Mouse (Mus musculus) limb, embryonic 15.5 days (tissue): ENCODE data around the gene Gm13083. TPM values are rescaled to one million over a fixed set of nuclear protein-coding genes. Genes with fewer than 3 reads are reported as not detected.
"Not testable (repeated sequence)": the region's sequence is repeated elsewhere in the genome, so short reads cannot be mapped to it uniquely, and the experiment has no call there.

ENCODE experiments used
- ATAC-seq: fragments of 200-750 bp; cut with Nextera tagmentation; 2 replicates; pipeline ENCODE4 v1.8.0; 2017; ENCODE audit warnings: low read depth, moderate TSS enrichment; ENCODE audit not compliant: insufficient number of reproducible peaks, low FRiP score, low TSS enrichment
- H3K27ac ChIP-seq: fragments of 300-500 bp; sonication (generic); 2 replicates; pipeline ENCODE4 v1.5.1; 2015; ENCODE audit warnings: moderate library complexity, mild to moderate bottlenecking, inconsistent platforms
- H3K27me3 ChIP-seq: fragments of 300-500 bp; sonication (generic); 2 replicates; pipeline ENCODE4 v1.6.1; 2015; ENCODE audit warnings: inconsistent platforms
- H3K36me3 ChIP-seq: fragments of 300-500 bp; sonication (generic); 2 replicates; pipeline ENCODE4 v1.6.1; 2015; ENCODE audit warnings: inconsistent platforms
- H3K4me1 ChIP-seq: fragments of 300-500 bp; sonication (generic); 2 replicates; pipeline ENCODE4 v1.6.1; 2015; ENCODE audit warnings: inconsistent platforms
- H3K4me2 ChIP-seq: fragments of 300-500 bp; sonication (generic); 2 replicates; pipeline ENCODE4 v1.6.1; 2015; ENCODE audit warnings: mild to moderate bottlenecking, inconsistent platforms
- H3K4me3 ChIP-seq: fragments of 300-500 bp; sonication (generic); 2 replicates; pipeline ENCODE4 v1.5.1; 2015; ENCODE audit warnings: mild to moderate bottlenecking, inconsistent platforms
- H3K9ac ChIP-seq: fragments of 300-500 bp; sonication (generic); 2 replicates; pipeline ENCODE4 v1.6.1; 2015; ENCODE audit warnings: inconsistent platforms
- H3K9me3 ChIP-seq: fragments of 300-500 bp; sonication (generic); 2 replicates; pipeline ENCODE4 v1.6.1; 2016; ENCODE audit warnings: inconsistent platforms
- WGBS: fragments of 180-500 bp; shearing (Covaris S2); methylation state at CpG from one replicate; pipeline ENCODE4 v1.1.7; 2015; 5-methylcytosine and 5-hydroxymethylcytosine counted together
- polyA plus RNA-seq: library from polyadenylated mRNA; unstranded; fragments of >200 nt; fragmentation: Nextera tagmentation; extraction: Ambion mirVana; gene quantifications from 2 replicates; pipeline ENCODE4 v1.2.1, GENCODE M21; 2015

Gm13083 gene
- polyA plus RNA-seq: not detected in 2 replicates

DNA sequence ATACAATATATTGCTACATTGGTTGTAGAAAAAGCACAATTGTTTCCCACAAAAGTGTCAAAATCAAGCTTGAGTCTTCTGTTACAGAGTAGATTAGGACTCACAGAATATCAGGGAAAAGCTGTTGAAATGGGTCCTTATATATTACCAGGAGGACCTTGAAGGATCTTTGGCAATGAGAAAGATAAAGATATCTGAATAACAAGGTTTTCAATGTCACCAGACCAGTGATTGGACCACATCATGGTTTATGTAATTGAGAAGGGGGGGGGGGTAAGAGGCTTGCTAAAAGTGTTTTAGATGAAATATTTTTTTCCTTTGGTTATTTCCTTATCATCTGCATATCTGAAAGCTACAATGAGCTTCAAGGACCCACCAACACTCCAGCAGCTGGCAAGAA lies at the start of gene Gm13083:
TSS of gene Gm13083 (plus strand) at position 301 of the 400 bp plus-strand sequence.
- not testable (repeated sequence) for H3K4me2 ChIP-seq, H3K9ac ChIP-seq, H3K4me3 ChIP-seq, ATAC-seq, H3K27me3 ChIP-seq, H3K36me3 ChIP-seq, H3K9me3 ChIP-seq, H3K4me1 ChIP-seq, H3K27ac ChIP-seq

DNA sequence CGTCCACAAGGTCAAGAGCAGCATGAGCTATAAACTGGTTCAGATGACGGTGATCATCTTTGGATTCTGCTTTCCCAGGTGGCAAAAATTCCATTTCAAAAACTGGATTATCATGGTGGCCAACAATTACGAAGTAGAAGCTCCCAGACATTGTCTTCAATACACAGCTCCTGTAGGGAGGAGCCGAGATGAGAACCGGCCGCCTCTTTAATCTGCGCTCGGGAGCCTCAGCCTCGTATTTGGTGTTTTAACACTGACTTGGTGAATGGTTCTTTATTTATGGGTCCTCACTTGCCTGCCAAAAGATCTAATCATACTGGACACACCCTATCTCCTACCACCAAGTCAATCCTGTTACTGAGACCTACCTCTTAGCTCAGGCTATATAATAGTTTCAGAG lies 2.9 kb upstream of the Gm13083 start:
- WGBS: 79% methylated on average over 9 of the region's 9 CpGs
- ATAC-seq: not testable (repeated sequence)

GRCm38 (mm10) chr4:143618101-143618500 lies 3.3 kb downstream of the Gm13083 start:
- not testable (repeated sequence) for H3K4me2 ChIP-seq, ATAC-seq
- 86% methylated on average over 4 of the region's 4 CpGs for WGBS

More for the DNA sequence above, 2.9 kb upstream of the Gm13083 start:
- H3K9ac ChIP-seq, H3K9me3 ChIP-seq, H3K36me3 ChIP-seq, H3K4me1 ChIP-seq, H3K4me3 ChIP-seq, H3K4me2 ChIP-seq, H3K27me3 ChIP-seq, H3K27ac ChIP-seq: not testable (repeated sequence)

GRCm38 (mm10) chr4:143657146-143657545 lies 42.3 kb downstream of the Gm13083 start, which contains the start of gene Gm13088:
Gene Gm13088 (minus strand): TSS chr4:143657246.
- H3K27me3 ChIP-seq, ATAC-seq, H3K4me2 ChIP-seq, H3K9me3 ChIP-seq, H3K4me3 ChIP-seq, H3K4me1 ChIP-seq, H3K9ac ChIP-seq, H3K27ac ChIP-seq, H3K36me3 ChIP-seq: not testable (repeated sequence)

More at GRCm38 (mm10) chr4:143618101-143618500, 3.3 kb downstream of the Gm13083 start:
- not testable (repeated sequence) for H3K9ac ChIP-seq, H3K9me3 ChIP-seq, H3K27ac ChIP-seq, H3K36me3 ChIP-seq, H3K4me3 ChIP-seq, H3K4me1 ChIP-seq, H3K27me3 ChIP-seq

Other genes with a start within 250 kb of the Gm13083 start
- gene Pramel1, start 220.6 kb upstream of the Gm13083 start, polyA plus RNA-seq: not detected in 2 replicates
- gene Pramef8, start 202.6 kb upstream of the Gm13083 start, polyA plus RNA-seq: 19.8 and 20.0 TPM in 2 replicates
- gene Oog4, start 164.7 kb upstream of the Gm13083 start, polyA plus RNA-seq: not detected in 2 replicates
- not detected in 2 replicates for gene Gm13043, start 103.7 kb upstream of the Gm13083 start, polyA plus RNA-seq
- gene Gm13040, start 79.0 kb upstream of the Gm13083 start, polyA plus RNA-seq: not detected in 2 replicates
- not detected in 2 replicates for gene BC080695, start 63.3 kb upstream of the Gm13083 start, polyA plus RNA-seq
- not detected in 2 replicates for gene Gm13057, start 63.3 kb upstream of the Gm13083 start, polyA plus RNA-seq
- gene Gm13088, start 42.2 kb downstream of the Gm13083 start, polyA plus RNA-seq: not detected in 2 replicates
- gene Gm13089, start 87.7 kb downstream of the Gm13083 start, polyA plus RNA-seq: not detected in 2 replicates
- gene Gm13078, start 104.5 kb downstream of the Gm13083 start, polyA plus RNA-seq: not detected in 2 replicates
- not detected in 2 replicates for gene Gm13023, start 174.3 kb downstream of the Gm13083 start, polyA plus RNA-seq
- not detected in 2 replicates for gene Gm13084, start 201.1 kb downstream of the Gm13083 start, polyA plus RNA-seq
- not detected in 2 replicates for gene Gm13103, start 231.5 kb downstream of the Gm13083 start, polyA plus RNA-seq